Mouse (Mus musculus) CD4-positive, CD25-positive, alpha-beta regulatory T cell, adult 4 months (primary cell): ENCODE measurements around the gene Tprg. TPM values are rescaled to one million over a fixed set of nuclear protein-coding genes. Genes with fewer than 3 reads are reported as not detected.

Source experiments
- ATAC-seq: one replicate; pipeline ENCODE4 v1.8.0; 2017
- polyA plus RNA-seq, 2 experiments: library from polyadenylated mRNA; unstranded; fragments of 100-300 nt; shearing (Covaris generic); gene quantifications; one replicate each; pipeline ENCODE4 v1.2.1; 2017

Gene Tprg
- polyA plus RNA-seq, 2 experiments from 2014 or later: not detected

- ATAC-seq: peak; percentile 97
Observed at GRCm38 (mm10) chr16:25426261-25426660, 139.6 kb downstream of the Tprg start.

GRCm38 (mm10) chr16:25440039-25440438 lies 153.4 kb downstream of the Tprg start:
- ATAC-seq: no peak

- ATAC-seq: no peak
Observed at GRCm38 (mm10) chr16:25445580-25445979, 159.0 kb downstream of the Tprg start.

- no peak for ATAC-seq
Observed at GRCm38 (mm10) chr16:25451511-25451910, 164.9 kb downstream of the Tprg start.

- ATAC-seq: no peak
Observed at GRCm38 (mm10) chr16:25464732-25465131, 178.1 kb downstream of the Tprg start.

- no peak for ATAC-seq
Observed at GRCm38 (mm10) chr16:25465435-25466139, 179.0 kb downstream of the Tprg start.

GRCm38 (mm10) chr16:25468040-25468439 lies 181.4 kb downstream of the Tprg start:
- no peak for ATAC-seq

GRCm38 (mm10) chr16:25468662-25469061 lies 182.0 kb downstream of the Tprg start:
- ATAC-seq: no peak
